Mouse (Mus musculus): Measurements from ENCODE around the gene Stard13. TPM values are rescaled to one million over a fixed set of nuclear protein-coding genes. Genes with fewer than 3 reads are reported as not detected.

Gene Stard13
- polyA plus RNA-seq, 1 experiment, result not detected

GRCm38 (mm10) chr5:151142671-151143601, 90.7 kb downstream of the Stard13 start:
- no peak for TF ChIP-seq GATA1 (IDR thresholded peaks at IDR 0.05; ENCODE audit: low read length)

GRCm38 (mm10) chr5:151142241-151142640, 91.4 kb downstream of the Stard13 start:
- no peak for TF ChIP-seq GATA1 (IDR thresholded peaks at IDR 0.05; ENCODE audit: low read length)

- TF ChIP-seq GATA1 (IDR thresholded peaks at IDR 0.05; ENCODE audit: low read length), result no peak
Observed at GRCm38 (mm10) chr5:151137901-151138300, 95.7 kb downstream of the Stard13 start.

- no peak for TF ChIP-seq GATA1 (IDR thresholded peaks at IDR 0.05; ENCODE audit: low read length)
Observed at GRCm38 (mm10) chr5:151137311-151137710, 96.3 kb downstream of the Stard13 start.

- no peak for TF ChIP-seq GATA1 (IDR thresholded peaks at IDR 0.05; ENCODE audit: low read length)
Observed at GRCm38 (mm10) chr5:151135965-151136364, 97.7 kb downstream of the Stard13 start.

- no peak for TF ChIP-seq GATA1 (IDR thresholded peaks at IDR 0.05; ENCODE audit: low read length)
Observed at GRCm38 (mm10) chr5:151135078-151135826, 98.4 kb downstream of the Stard13 start.

GRCm38 (mm10) chr5:151134202-151134601, 99.4 kb downstream of the Stard13 start:
- TF ChIP-seq GATA1 (IDR thresholded peaks at IDR 0.05; ENCODE audit: low read length), result no peak

GRCm38 (mm10) chr5:151133744-151134143, 99.9 kb downstream of the Stard13 start:
- no peak for TF ChIP-seq GATA1 (IDR thresholded peaks at IDR 0.05; ENCODE audit: low read length)

- no peak for TF ChIP-seq GATA1 (IDR thresholded peaks at IDR 0.05; ENCODE audit: low read length)
Observed at GRCm38 (mm10) chr5:151129762-151130161, 103.9 kb downstream of the Stard13 start.

- no peak for TF ChIP-seq GATA1 (IDR thresholded peaks at IDR 0.05; ENCODE audit: low read length)
Observed at GRCm38 (mm10) chr5:151127298-151127717, 106.3 kb downstream of the Stard13 start.

- no peak for TF ChIP-seq GATA1 (IDR thresholded peaks at IDR 0.05; ENCODE audit: low read length)
Observed at GRCm38 (mm10) chr5:151126608-151127005, 107.0 kb downstream of the Stard13 start.

GRCm38 (mm10) chr5:151125985-151126607, 107.5 kb downstream of the Stard13 start:
- TF ChIP-seq GATA1 (IDR thresholded peaks at IDR 0.05; ENCODE audit: low read length), result no peak

GRCm38 (mm10) chr5:151117846-151118245, 115.8 kb downstream of the Stard13 start:
- TF ChIP-seq GATA1 (IDR thresholded peaks at IDR 0.05; ENCODE audit: low read length), result no peak

- no peak for TF ChIP-seq GATA1 (IDR thresholded peaks at IDR 0.05; ENCODE audit: low read length)
Observed at GRCm38 (mm10) chr5:151116192-151116887, 117.3 kb downstream of the Stard13 start.

GRCm38 (mm10) chr5:151112743-151113142, 120.9 kb downstream of the Stard13 start:
- TF ChIP-seq GATA1 (IDR thresholded peaks at IDR 0.05; ENCODE audit: low read length), result no peak

Measured in G1E-ER4 (cell line).